Mouse (Mus musculus) ES-Bruce4 (cell line): ENCODE measurements around the gene Rgcc.

ENCODE experiments used
- CTCF ChIP-seq: IDR thresholded peaks from one replicate; pipeline ENCODE4 v1.8.1; 2011; ENCODE audit warnings: low read depth, low read length
- POLR2A ChIP-seq: IDR thresholded peaks from one replicate; pipeline ENCODE4 v1.8.1; 2011; ENCODE audit warnings: low read length; ENCODE audit not compliant: insufficient read depth

DNA sequence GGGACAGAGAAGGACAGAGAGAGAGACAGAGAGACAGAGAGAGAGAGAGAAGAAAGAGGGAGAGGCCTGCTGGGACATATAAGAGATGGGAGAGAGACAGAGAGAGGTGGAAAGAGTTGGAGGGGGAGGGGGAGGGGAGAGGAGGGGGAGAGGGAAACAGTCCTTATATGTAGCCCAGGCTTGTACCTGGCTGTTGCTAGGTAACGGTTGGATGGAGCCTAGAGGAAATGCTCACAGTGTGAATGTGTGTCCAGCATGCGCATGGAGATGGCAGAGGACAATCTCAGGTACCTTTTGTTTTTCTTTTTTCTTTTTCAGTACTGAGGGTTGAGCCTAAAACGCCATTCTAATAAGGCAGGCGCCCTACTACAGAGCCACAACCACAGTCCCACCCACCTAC, 16.8 kb downstream of the Rgcc start:
- no peak for TF ChIP-seq CTCF
- TF ChIP-seq POLR2A, result no peak
